Mouse (Mus musculus) mammary gland, adult 2 months (tissue): ENCODE measurements around the gene Olfr1228. TPM values are rescaled to one million over a fixed set of nuclear protein-coding genes. Genes with fewer than 3 reads are reported as not detected.

Source experiments
- polyA plus RNA-seq: library from polyadenylated mRNA; depleted of rRNA; stranded (reverse); fragments of >200 nt; gene quantifications from 2 replicates; pipeline ENCODE4 v1.2.3, GENCODE M21; 2012; ENCODE audit warnings: low replicate concordance; rRNA removed

Olfr1228 gene
- not detected in 2 replicates for polyA plus RNA-seq

GRCm38 (mm10) chr2:89253962-89254361, at the start of gene Olfr1228:
TSS of gene Olfr1228 (minus strand) at chr2:89254062.

GRCm38 (mm10) chr2:89297168-89297567, 43.3 kb upstream of the Olfr1228 start, which contains the start of gene Olfr1230:
TSS of gene Olfr1230 (minus strand) at chr2:89297268.

DNA sequence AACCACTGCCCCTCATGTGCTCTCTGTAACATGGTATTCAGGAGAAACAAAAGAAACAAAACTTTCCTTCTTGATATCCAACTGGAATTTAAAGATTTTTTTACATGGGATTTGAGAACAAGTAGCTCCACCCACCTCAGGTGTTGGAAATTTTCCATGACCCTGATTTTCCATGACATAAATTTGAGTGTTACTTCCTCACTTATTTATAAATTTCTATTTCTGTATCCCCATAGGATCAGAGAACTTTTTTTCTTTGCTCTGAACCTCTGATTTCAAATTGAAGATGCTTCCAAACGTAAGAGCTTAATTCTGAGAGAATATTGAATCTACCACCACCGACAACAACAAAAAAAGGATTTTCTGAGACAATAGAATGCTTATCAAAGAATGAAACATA, 34.1 kb upstream of the Olfr1228 start, which contains the start of gene Olfr1229:
Olfr1229 (minus strand) TSS at position 101 of the 400 bp plus-strand sequence.

GRCm38 (mm10) chr2:89199948-89200347, 53.9 kb downstream of the Olfr1228 start, which contains the start of gene Olfr1226:
TSS of gene Olfr1226 (minus strand) at chr2:89200048.

Other genes with a start within 250 kb of the Olfr1228 start
- gene Olfr1215, start 247.1 kb downstream of the Olfr1228 start, polyA plus RNA-seq: not detected in 2 replicates
- gene Olfr1216, start 235.7 kb downstream of the Olfr1228 start, polyA plus RNA-seq: not detected in 2 replicates
- not detected in 2 replicates for gene Olfr1217, start 222.0 kb downstream of the Olfr1228 start, polyA plus RNA-seq
- gene Olfr1218, start 192.9 kb downstream of the Olfr1228 start, polyA plus RNA-seq: not detected in 2 replicates
- not detected in 2 replicates for gene Olfr1219, start 170.5 kb downstream of the Olfr1228 start, polyA plus RNA-seq
- gene Olfr1220, start 147.2 kb downstream of the Olfr1228 start, polyA plus RNA-seq: not detected in 2 replicates
- not detected in 2 replicates for gene Olfr1221, start 136.8 kb downstream of the Olfr1228 start, polyA plus RNA-seq
- gene Olfr1222, start 121.0 kb downstream of the Olfr1228 start, polyA plus RNA-seq: not detected in 2 replicates
- not detected in 2 replicates for gene Olfr1223, start 102.5 kb downstream of the Olfr1228 start, polyA plus RNA-seq
- gene Olfr1224-ps1, start 90.0 kb downstream of the Olfr1228 start, polyA plus RNA-seq: not detected in 2 replicates
- not detected in 2 replicates for gene Olfr1225, start 79.4 kb downstream of the Olfr1228 start, polyA plus RNA-seq
- not detected in 2 replicates for gene Olfr1226, start 54.0 kb downstream of the Olfr1228 start, polyA plus RNA-seq
- gene Olfr1229, start 34.0 kb upstream of the Olfr1228 start, polyA plus RNA-seq: not detected in 2 replicates
- gene Olfr1230, start 43.2 kb upstream of the Olfr1228 start, polyA plus RNA-seq: not detected in 2 replicates
- gene Olfr1231, start 53.0 kb upstream of the Olfr1228 start, polyA plus RNA-seq: not detected in 2 replicates
- gene Olfr1232, start 75.6 kb upstream of the Olfr1228 start, polyA plus RNA-seq: not detected in 2 replicates
- not detected in 2 replicates for gene Olfr1233, start 88.3 kb upstream of the Olfr1228 start, polyA plus RNA-seq
- gene Olfr1234, start 110.8 kb upstream of the Olfr1228 start, polyA plus RNA-seq: not detected in 2 replicates
- gene Olfr1238, start 155.6 kb upstream of the Olfr1228 start, polyA plus RNA-seq: not detected in 2 replicates
- not detected in 2 replicates for gene Olfr1239, start 166.3 kb upstream of the Olfr1228 start, polyA plus RNA-seq
- gene Olfr1240, start 188.9 kb upstream of the Olfr1228 start, polyA plus RNA-seq: not detected in 2 replicates
- not detected in 2 replicates for gene Olfr1241, start 233.1 kb upstream of the Olfr1228 start, polyA plus RNA-seq
- gene Olfr1242, start 244.3 kb upstream of the Olfr1228 start, polyA plus RNA-seq: not detected in 2 replicates